Mouse (Mus musculus): ENCODE measurements at regions not wholly inside any gene's neighbourhood (a gene's known extent, or its start where the extent isn't known, plus 50 kb on each side); places are given as distances from the start of the nearest gene placed in this dataset.
A peak's percentile ranks its signal among the peaks of the same experiment; 100 is the strongest.

DNA sequence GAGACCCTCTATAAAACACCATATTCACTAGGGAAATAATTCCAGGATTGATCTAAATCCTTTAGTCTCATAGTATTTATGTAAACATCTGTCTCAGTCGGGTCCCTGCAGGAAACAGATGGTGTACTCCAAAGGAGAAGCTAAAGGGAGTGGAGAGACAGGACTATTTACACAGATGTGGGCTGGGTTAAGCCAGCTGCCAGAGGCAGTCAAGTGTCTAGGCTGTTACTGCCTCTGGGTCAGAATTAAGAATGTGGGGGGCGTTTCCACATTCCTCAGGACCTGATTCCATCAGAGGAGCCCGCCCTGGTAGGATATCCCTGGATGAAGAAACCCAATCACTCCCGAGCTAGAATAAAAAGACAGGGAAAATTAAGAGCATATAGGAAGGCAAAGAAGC is 380.2 kb upstream of the Auts2 start:
- TF ChIP-seq POLR2A (IDR thresholded peaks at IDR 0.05; ENCODE audit: borderline replicate concordance, extremely low read depth, insufficient read depth, insufficient read length), result no peak
- H3K36me3 ChIP-seq (ENCODE audit: control insufficient read depth, insufficient read depth, low read length), result no peaks in the 10 kb centered on the region
- no peak overlapping the region for H3K27ac ChIP-seq (replicated peaks; ENCODE audit: low read depth, low read length)
- H3K9me3 ChIP-seq (ENCODE audit: control insufficient read depth, low read length), result 0 out of 2 replicates have a peak, but pooled peaks cover 4% of the 10 kb centered on the region
- WGBS, result 25% methylated on average over 4 of the region's 4 CpGs
- peak; percentile 61 for DNase-seq (ENCODE audit: low spot score)
- no peak overlapping the region for H3K4me2 ChIP-seq (replicated peaks; ENCODE audit: low read depth, low read length, severe bottlenecking)
- H3K4me1 ChIP-seq (ENCODE audit: control insufficient read depth, insufficient read depth, low read length), result peaks cover 3% of the 10 kb centered on the region; the same call in 1 of the 2 replicates
- peak; percentile 81 for ATAC-seq (ENCODE audit: low FRiP score, low read depth)
- no peak overlapping the region for H3K9ac ChIP-seq (ENCODE audit: low read depth, low read length, severe bottlenecking)
- no peak overlapping the region for H3K4me3 ChIP-seq (replicated peaks; ENCODE audit: low read length)
- no peaks in the 10 kb centered on the region for H3K27me3 ChIP-seq (ENCODE audit: control insufficient read depth, insufficient read depth, low read length)

- H3K4me1 ChIP-seq (ENCODE audit: control insufficient read depth, insufficient read depth, low read length), result no peaks in the 10 kb centered on the region
- TF ChIP-seq POLR2A (IDR thresholded peaks at IDR 0.05; ENCODE audit: borderline replicate concordance, extremely low read depth, insufficient read depth, insufficient read length), result no peak
- no peaks in the 10 kb centered on the region for H3K36me3 ChIP-seq (ENCODE audit: control insufficient read depth, insufficient read depth, low read length)
- 76% methylated on average over 2 of the region's 2 CpGs for WGBS
- no peak overlapping the region for H3K4me3 ChIP-seq (replicated peaks; ENCODE audit: low read length)
- H3K27ac ChIP-seq (replicated peaks; ENCODE audit: low read depth, low read length), result no peak overlapping the region
- no peak overlapping the region for H3K4me2 ChIP-seq (replicated peaks; ENCODE audit: low read depth, low read length, severe bottlenecking)
- H3K27me3 ChIP-seq (ENCODE audit: control insufficient read depth, insufficient read depth, low read length), result no peaks in the 10 kb centered on the region
- no peak overlapping the region for H3K9ac ChIP-seq (ENCODE audit: low read depth, low read length, severe bottlenecking)
- H3K9me3 ChIP-seq (ENCODE audit: control insufficient read depth, low read length), result no peaks in the 10 kb centered on the region
- DNase-seq (ENCODE audit: low spot score) (no peak), ATAC-seq (ENCODE audit: low FRiP score, low read depth) (no peak)
Observed at GRCm38 (mm10) chr5:132909056-132909455, 365.9 kb upstream of the Auts2 start.

- DNase-seq (ENCODE audit: low spot score) (no peak), ATAC-seq (ENCODE audit: low FRiP score, low read depth) (no peak)
- no peak for TF ChIP-seq POLR2A (IDR thresholded peaks at IDR 0.05; ENCODE audit: borderline replicate concordance, extremely low read depth, insufficient read depth, insufficient read length)
- Histone ChIP-seq H3K4me1 (ENCODE audit: control insufficient read depth, insufficient read depth, low read length) (no peaks in the 10 kb centered on the region), H3K36me3 (ENCODE audit: control insufficient read depth, insufficient read depth, low read length) (no peaks in the 10 kb centered on the region), H3K9ac (ENCODE audit: low read depth, low read length, severe bottlenecking) (no peak overlapping the region), H3K4me2 (replicated peaks; ENCODE audit: low read depth, low read length, severe bottlenecking) (no peak overlapping the region), H3K9me3 (ENCODE audit: control insufficient read depth, low read length) (no peaks in the 10 kb centered on the region), H3K27me3 (ENCODE audit: control insufficient read depth, insufficient read depth, low read length) (no peaks in the 10 kb centered on the region), H3K27ac (replicated peaks; ENCODE audit: low read depth, low read length) (no peak overlapping the region), H3K4me3 (replicated peaks; ENCODE audit: low read length) (no peak overlapping the region)
- WGBS, result 85% methylated on average over 8 of the region's 8 CpGs
Observed at GRCm38 (mm10) chr5:132908220-132908619, 365.1 kb upstream of the Auts2 start.

- Histone ChIP-seq H3K4me2 (replicated peaks; ENCODE audit: low read depth, low read length, severe bottlenecking) (no peak overlapping the region), H3K9me3 (ENCODE audit: control insufficient read depth, low read length) (no peaks in the 10 kb centered on the region), H3K36me3 (ENCODE audit: control insufficient read depth, insufficient read depth, low read length) (no peaks in the 10 kb centered on the region), H3K27me3 (ENCODE audit: control insufficient read depth, insufficient read depth, low read length) (no peaks in the 10 kb centered on the region), H3K27ac (replicated peaks; ENCODE audit: low read depth, low read length) (no peak overlapping the region), H3K4me3 (replicated peaks; ENCODE audit: low read length) (no peak overlapping the region), H3K4me1 (ENCODE audit: control insufficient read depth, insufficient read depth, low read length) (no peaks in the 10 kb centered on the region), H3K9ac (ENCODE audit: low read depth, low read length, severe bottlenecking) (no peak overlapping the region)
- 77% methylated on average over 1 of the region's 1 CpGs for WGBS
- no peak for TF ChIP-seq POLR2A (IDR thresholded peaks at IDR 0.05; ENCODE audit: borderline replicate concordance, extremely low read depth, insufficient read depth, insufficient read length)
- ATAC-seq (ENCODE audit: low FRiP score, low read depth) (no peak), DNase-seq (ENCODE audit: low spot score) (no peak)
Observed at GRCm38 (mm10) chr5:132892591-132892990, 349.4 kb upstream of the Auts2 start.

GRCm38 (mm10) chr5:132884130-132884529 is 341.0 kb upstream of the Auts2 start:
- no peaks in the 10 kb centered on the region for H3K27me3 ChIP-seq (ENCODE audit: control insufficient read depth, insufficient read depth, low read length)
- H3K36me3 ChIP-seq (ENCODE audit: control insufficient read depth, insufficient read depth, low read length), result no peaks in the 10 kb centered on the region
- WGBS, result 46% methylated on average over 2 of the region's 2 CpGs
- no peak for TF ChIP-seq POLR2A (IDR thresholded peaks at IDR 0.05; ENCODE audit: borderline replicate concordance, extremely low read depth, insufficient read depth, insufficient read length)
- no peak for DNase-seq (ENCODE audit: low spot score)
- peaks cover 3% of the 10 kb centered on the region; the same call in 1 of the 2 replicates for H3K4me1 ChIP-seq (ENCODE audit: control insufficient read depth, insufficient read depth, low read length)
- no peak for ATAC-seq (ENCODE audit: low FRiP score, low read depth)
- H3K9me3 ChIP-seq (ENCODE audit: control insufficient read depth, low read length), result no peaks in the 10 kb centered on the region
- no peak overlapping the region for H3K4me3 ChIP-seq (replicated peaks; ENCODE audit: low read length)
- no peak overlapping the region for H3K4me2 ChIP-seq (replicated peaks; ENCODE audit: low read depth, low read length, severe bottlenecking)
- no peak overlapping the region for H3K27ac ChIP-seq (replicated peaks; ENCODE audit: low read depth, low read length)
- no peak overlapping the region for H3K9ac ChIP-seq (ENCODE audit: low read depth, low read length, severe bottlenecking)

- ATAC-seq (ENCODE audit: low FRiP score, low read depth) (no peak; the same call in 1 of the 2 replicates), DNase-seq (ENCODE audit: low spot score) (peak; percentile 47)
- no peaks in the 10 kb centered on the region for H3K36me3 ChIP-seq (ENCODE audit: control insufficient read depth, insufficient read depth, low read length)
- H3K4me1 ChIP-seq (ENCODE audit: control insufficient read depth, insufficient read depth, low read length), result peaks cover 3% of the 10 kb centered on the region; the same call in 1 of the 2 replicates
- H3K4me2 ChIP-seq (replicated peaks; ENCODE audit: low read depth, low read length, severe bottlenecking), result no peak overlapping the region
- H3K4me3 ChIP-seq (replicated peaks; ENCODE audit: low read length), result no peak overlapping the region
- no peak for TF ChIP-seq POLR2A (IDR thresholded peaks at IDR 0.05; ENCODE audit: borderline replicate concordance, extremely low read depth, insufficient read depth, insufficient read length)
- no peaks in the 10 kb centered on the region for H3K9me3 ChIP-seq (ENCODE audit: control insufficient read depth, low read length)
- 55% methylated on average over 3 of the region's 3 CpGs for WGBS
- no peak overlapping the region for H3K9ac ChIP-seq (ENCODE audit: low read depth, low read length, severe bottlenecking)
- H3K27me3 ChIP-seq (ENCODE audit: control insufficient read depth, insufficient read depth, low read length), result no peaks in the 10 kb centered on the region
- no peak overlapping the region for H3K27ac ChIP-seq (replicated peaks; ENCODE audit: low read depth, low read length)
Observed at GRCm38 (mm10) chr5:132882291-132882690, 339.1 kb upstream of the Auts2 start.
